Mouse (Mus musculus) spleen, postnatal 10 days (tissue): ENCODE data around the gene Xkrx.
"Not testable (repeated sequence)": the region's sequence is repeated elsewhere in the genome, so short reads cannot be mapped to it uniquely, and the experiment has no call there.

Experiments used
- DNase-seq, 2 experiments: peaks; one replicate each; pipeline ENCODE4 v3.0.0; 2021 to 2022; ENCODE audit warnings: low spot score in 2 of 2

The Xkrx gene

GRCm38 (mm10) chrX:134162043-134162720, at the start of gene Xkrx:
TSS of gene Xkrx (minus strand) at chrX:134162076.
- DNase-seq: peak in 1 of 2 experiments; percentile 21

- DNase-seq: no peak
Measured at GRCm38 (mm10) chrX:134211151-134211642, 49.3 kb upstream of the Xkrx start.

- no peak for DNase-seq
Measured at GRCm38 (mm10) chrX:134208491-134208890, 46.6 kb upstream of the Xkrx start.

- DNase-seq: not testable (repeated sequence)
Measured at GRCm38 (mm10) chrX:134187201-134187600, 25.3 kb upstream of the Xkrx start, which contains the start of gene Arl13a. TSS of gene Arl13a (plus strand) at chrX:134187501.

- no peak for DNase-seq
Measured at GRCm38 (mm10) chrX:134174699-134175098, 12.8 kb upstream of the Xkrx start.

- no peak for DNase-seq
Measured at GRCm38 (mm10) chrX:134170584-134170983, 8.7 kb upstream of the Xkrx start.

GRCm38 (mm10) chrX:134163484-134163883, 1.6 kb upstream of the Xkrx start:
- DNase-seq: peak in 1 of 2 experiments; percentile 16

- peak; percentile 8 to 17 for DNase-seq
Measured at GRCm38 (mm10) chrX:134162826-134163225, 950 bp upstream of the Xkrx start.

- no peak for DNase-seq
Measured at GRCm38 (mm10) chrX:134160442-134160841, 1.4 kb downstream of the Xkrx start.

- DNase-seq: no peak
Measured at GRCm38 (mm10) chrX:134158151-134158550, 3.7 kb downstream of the Xkrx start.

GRCm38 (mm10) chrX:134141986-134142385, 19.9 kb downstream of the Xkrx start:
- DNase-seq: no peak

- DNase-seq: no peak
Measured at GRCm38 (mm10) chrX:134141551-134141950, 20.3 kb downstream of the Xkrx start.

GRCm38 (mm10) chrX:134140024-134140423, 21.9 kb downstream of the Xkrx start:
- no peak for DNase-seq

GRCm38 (mm10) chrX:134133821-134134220, 28.1 kb downstream of the Xkrx start:
- peak in 1 of 2 experiments; percentile 13 for DNase-seq

- no peak for DNase-seq
Measured at GRCm38 (mm10) chrX:134132295-134132694, 29.6 kb downstream of the Xkrx start.

GRCm38 (mm10) chrX:134128549-134128948, 33.3 kb downstream of the Xkrx start:
- no peak for DNase-seq

GRCm38 (mm10) chrX:134116417-134116816, 45.5 kb downstream of the Xkrx start:
- no peak for DNase-seq

- DNase-seq: no peak
Measured at GRCm38 (mm10) chrX:134111767-134112166, 50.1 kb downstream of the Xkrx start.

GRCm38 (mm10) chrX:134102641-134103040, 59.2 kb downstream of the Xkrx start:
- no peak for DNase-seq
